Mouse (Mus musculus) cortical plate, adult 2 months (tissue): ENCODE results near the gene 4921517D22Rik. TPM values are rescaled to one million over a fixed set of nuclear protein-coding genes. Genes with fewer than 3 reads are reported as not detected.

Experiments used
- H3K27ac ChIP-seq: fragments of 200-500 bp; 2 replicates; pipeline ENCODE4 v1.5.1; 2012; ENCODE audit warnings: low read length, control low read depth, inconsistent platforms; ENCODE audit not compliant: insufficient read depth
- H3K4me1 ChIP-seq: fragments of 200-500 bp; 2 replicates; pipeline ENCODE4 v1.6.1; 2011; ENCODE audit warnings: low read length; ENCODE audit not compliant: control insufficient read depth, insufficient read depth
- H3K4me3 ChIP-seq: fragments of 200-500 bp; 2 replicates; pipeline ENCODE4 v1.5.1; 2011; ENCODE audit warnings: mild to moderate bottlenecking, low read length, control low read depth; ENCODE audit not compliant: insufficient read depth
- CTCF ChIP-seq: fragments of 200-500 bp; IDR thresholded peaks from 2 replicates; pipeline ENCODE4 v1.5.1; 2011; ENCODE audit warnings: mild to moderate bottlenecking, control low read depth, low read length; ENCODE audit not compliant: insufficient read depth; ENCODE audit errors: extremely low read depth
- POLR2A ChIP-seq: fragments of 200-500 bp; IDR thresholded peaks from 2 replicates; pipeline ENCODE4 v1.6.1; 2011; ENCODE audit warnings: mild to moderate bottlenecking, low read length, control low read depth; ENCODE audit not compliant: insufficient read depth; ENCODE audit errors: extremely low read depth
- polyA plus RNA-seq: library from polyadenylated mRNA; depleted of rRNA; stranded (reverse); fragments of >200 nt; gene quantifications from 2 replicates; pipeline ENCODE4 v1.2.3, GENCODE M21; 2012; rRNA removed

4921517D22Rik gene
- polyA plus RNA-seq, 1 experiment: not detected

- no peak for TF ChIP-seq CTCF
- no peak for TF ChIP-seq POLR2A
- Histone ChIP-seq H3K4me1 (peaks cover 7% of the 10 kb centered on the region; the same call in 1 of the 2 replicates), H3K27ac (no peak overlapping the region), H3K4me3 (no peak overlapping the region)
Measured at GRCm38 (mm10) chr13:59637800-59638199, 56.1 kb downstream of the 4921517D22Rik start.

Other genes with a start within 250 kb of the 4921517D22Rik start
- gene Agtpbp1, start 108.9 kb downstream of the 4921517D22Rik start, polyA plus RNA-seq: 105 and 106 TPM in 2 replicates
- gene Naa35, start 108.8 kb downstream of the 4921517D22Rik start, polyA plus RNA-seq: 78.4 and 79.8 TPM in 2 replicates
- gene Golm1, start 18.3 kb downstream of the 4921517D22Rik start, polyA plus RNA-seq: 13.1 and 17.0 TPM in 2 replicates
- gene Spata31d1a, start 16.2 kb upstream of the 4921517D22Rik start, polyA plus RNA-seq: 0.10 TPM in 1 of 2 replicates, not detected in the other
- gene Spata31d1b, start 18.2 kb upstream of the 4921517D22Rik start, polyA plus RNA-seq: 0.04 and 0.06 TPM in 2 replicates
- 0.04 and 0.08 TPM in 2 replicates for gene Spata31d1d, start 37.6 kb upstream of the 4921517D22Rik start, polyA plus RNA-seq
- gene 1700014D04Rik, start 52.6 kb upstream of the 4921517D22Rik start, polyA plus RNA-seq: 0.34 and 0.56 TPM in 2 replicates
- gene Isca1, start 75.7 kb upstream of the 4921517D22Rik start, polyA plus RNA-seq: 255 and 271 TPM in 2 replicates
- not detected in 2 replicates for gene Gm49354, start 88.1 kb upstream of the 4921517D22Rik start, polyA plus RNA-seq
- gene Tut7, start 129.0 kb upstream of the 4921517D22Rik start, polyA plus RNA-seq: 36.6 and 39.0 TPM in 2 replicates